Mouse (Mus musculus) olfactory bulb, adult 2 months (tissue): ENCODE results near the gene Cpn2.

Source experiments
- CTCF ChIP-seq: fragments of 200-500 bp; IDR thresholded peaks from 2 replicates; pipeline ENCODE4 v1.5.1; 2012; ENCODE audit warnings: low read depth, mild to moderate bottlenecking, low read length, moderate library complexity; ENCODE audit not compliant: insufficient read depth
- POLR2A ChIP-seq: fragments of 200-500 bp; IDR thresholded peaks from 2 replicates; pipeline ENCODE4 v1.6.1; 2012; ENCODE audit warnings: mild to moderate bottlenecking, low read depth, low read length, moderate library complexity; ENCODE audit not compliant: insufficient read depth

GRCm38 (mm10) chr16:30234636-30235546 is 32.4 kb downstream of the Cpn2 start:
- TF ChIP-seq CTCF = no peak
- TF ChIP-seq POLR2A = no peak
